Mouse (Mus musculus) cerebellum, adult 9-10 months (tissue): ENCODE results near the gene Dlg2.

Experiments used
- DNase-seq: peaks from one replicate; pipeline ENCODE4 v3.0.0; 2022

The Dlg2 gene

GRCm38 (mm10) chr7:92113065-92113464 is 1636.6 kb downstream of the Dlg2 start:
- no peak for DNase-seq

- DNase-seq = no peak
Measured at GRCm38 (mm10) chr7:92115237-92115871, 1638.9 kb downstream of the Dlg2 start.

GRCm38 (mm10) chr7:92123276-92123675 is 1646.8 kb downstream of the Dlg2 start:
- no peak for DNase-seq

GRCm38 (mm10) chr7:92125886-92126285 is 1649.4 kb downstream of the Dlg2 start:
- DNase-seq = peak; percentile 86

- no peak for DNase-seq
Measured at GRCm38 (mm10) chr7:92134301-92134700, 1657.8 kb downstream of the Dlg2 start.

- DNase-seq = no peak
Measured at GRCm38 (mm10) chr7:92135624-92136023, 1659.2 kb downstream of the Dlg2 start.

GRCm38 (mm10) chr7:92140051-92140817 is 1663.8 kb downstream of the Dlg2 start:
- no peak for DNase-seq

GRCm38 (mm10) chr7:92147499-92147898 is 1671.0 kb downstream of the Dlg2 start:
- no peak for DNase-seq

- no peak for DNase-seq
Measured at GRCm38 (mm10) chr7:92150768-92151167, 1674.3 kb downstream of the Dlg2 start.

- DNase-seq = no peak
Measured at GRCm38 (mm10) chr7:92154603-92155002, 1678.1 kb downstream of the Dlg2 start.

GRCm38 (mm10) chr7:92163150-92163549 is 1686.7 kb downstream of the Dlg2 start:
- DNase-seq = no peak

GRCm38 (mm10) chr7:92164316-92164715 is 1687.8 kb downstream of the Dlg2 start:
- no peak for DNase-seq

- no peak for DNase-seq
Measured at GRCm38 (mm10) chr7:92164875-92165518, 1688.5 kb downstream of the Dlg2 start.

GRCm38 (mm10) chr7:92180029-92180428 is 1703.6 kb downstream of the Dlg2 start:
- DNase-seq = no peak

GRCm38 (mm10) chr7:92180591-92181587 is 1704.4 kb downstream of the Dlg2 start:
- DNase-seq = peak; percentile 46

- no peak for DNase-seq
Measured at GRCm38 (mm10) chr7:92181959-92182612, 1705.6 kb downstream of the Dlg2 start.

GRCm38 (mm10) chr7:92184371-92185059 is 1708.0 kb downstream of the Dlg2 start:
- no peak for DNase-seq

- no peak for DNase-seq
Measured at GRCm38 (mm10) chr7:92186341-92186740, 1709.9 kb downstream of the Dlg2 start.

GRCm38 (mm10) chr7:92189149-92189548 is 1712.7 kb downstream of the Dlg2 start:
- DNase-seq = no peak

- peak; percentile 96 for DNase-seq
Measured at GRCm38 (mm10) chr7:92196004-92196403, 1719.5 kb downstream of the Dlg2 start.

- peak; percentile 72 for DNase-seq
Measured at GRCm38 (mm10) chr7:92197621-92198020, 1721.1 kb downstream of the Dlg2 start.
